Mouse (Mus musculus): ENCODE results near the gene Htr2b.

DNA sequence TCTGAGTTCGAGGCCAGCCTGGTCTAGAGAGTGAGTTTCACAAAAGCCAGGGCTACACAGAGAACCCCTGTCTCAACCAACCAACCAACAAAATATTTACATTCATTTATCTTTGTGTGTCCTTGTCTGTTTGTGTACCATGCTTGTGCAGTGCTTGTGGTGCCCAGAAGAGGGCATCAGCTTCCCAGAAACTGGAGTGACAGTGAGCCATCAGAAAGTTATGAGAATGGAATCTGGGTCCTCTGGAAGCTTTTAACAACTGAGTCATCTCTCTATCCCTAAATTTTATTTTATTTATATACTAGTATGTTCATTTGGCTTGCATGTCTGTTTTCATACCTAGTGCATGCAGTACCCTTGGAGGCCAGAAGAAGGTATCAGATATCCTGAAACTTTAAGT is 40.8 kb upstream of the Htr2b start:
- no peak for TF ChIP-seq CTCF (IDR thresholded peaks at IDR 0.05; ENCODE audit: borderline replicate concordance, control insufficient read depth, extremely low read depth, insufficient read depth, low read length, poor library complexity)
- TF ChIP-seq POLR2A (IDR thresholded peaks at IDR 0.05; ENCODE audit: control insufficient read depth, extremely low read depth, insufficient read depth, low read length, poor library complexity): no peak

Data from thymus, adult 2 months (tissue).